Mouse (Mus musculus): ENCODE data around the gene Bcor.

Bcor gene

DNA sequence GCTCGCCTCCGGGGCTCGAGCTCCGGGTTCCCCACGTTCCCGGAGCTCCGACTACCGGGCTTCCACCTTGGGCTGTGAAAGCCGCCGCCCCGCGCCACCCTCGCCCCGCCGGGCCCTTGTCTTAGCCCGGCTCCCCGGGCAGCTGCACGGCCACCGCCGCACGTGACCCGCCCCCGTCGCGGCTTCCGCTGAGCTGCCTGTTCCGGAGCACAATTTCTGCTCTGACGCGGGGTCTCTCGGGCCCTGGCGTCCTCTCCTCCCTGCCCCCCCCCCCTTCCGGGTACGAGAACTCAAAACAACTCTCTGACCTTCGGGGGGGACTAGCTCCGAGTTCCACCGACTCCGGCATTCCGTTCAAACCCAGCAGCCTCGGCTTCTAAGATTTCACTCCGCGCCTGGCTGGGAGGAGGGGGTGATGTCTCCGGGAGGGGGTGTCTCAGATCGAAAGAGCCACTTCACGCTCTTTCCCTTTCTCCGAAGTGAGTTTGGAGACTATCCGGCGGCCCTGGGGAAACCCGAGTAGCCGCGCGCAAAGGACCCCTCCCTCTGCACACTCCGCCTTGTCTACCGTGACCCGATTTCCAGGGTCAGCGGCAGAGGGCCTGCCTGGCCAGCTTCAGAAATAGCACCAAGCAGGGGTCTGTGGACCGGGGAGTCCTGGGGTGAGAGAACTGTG is at the start of gene Bcor:
Gene Bcor, minus strand, starts transcription at position 375 of the 676 bp plus-strand sequence.
- DNase-seq (ENCODE audit: low spot score): no peak

- no peak for DNase-seq (ENCODE audit: low spot score)
Observed at GRCm38 (mm10) chrX:12202951-12203350, 42.8 kb upstream of the Bcor start.

- no peak for DNase-seq (ENCODE audit: low spot score)
Observed at GRCm38 (mm10) chrX:12201111-12201510, 41.0 kb upstream of the Bcor start.

- DNase-seq (ENCODE audit: low spot score): no peak
Observed at GRCm38 (mm10) chrX:12195234-12195919, 35.2 kb upstream of the Bcor start.

DNA sequence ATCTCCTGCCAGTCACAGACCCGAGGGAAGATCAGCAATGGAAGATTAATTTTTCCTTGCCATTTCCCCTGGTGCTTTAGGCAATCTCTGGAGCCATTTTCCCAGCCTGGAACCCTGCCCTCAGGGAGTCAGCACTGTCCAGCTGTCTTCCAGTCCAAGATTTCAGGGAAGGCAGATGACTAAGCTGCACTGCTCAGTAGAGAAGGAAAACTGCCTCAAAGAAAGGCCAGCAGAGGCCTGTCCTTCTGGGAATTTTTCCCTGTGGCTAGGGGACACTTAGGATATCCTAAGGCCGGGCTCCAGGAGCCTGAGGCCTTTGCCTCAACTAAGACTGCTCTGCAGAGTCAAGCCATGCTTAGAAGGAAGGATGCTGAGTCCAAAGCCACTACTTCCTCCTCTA is 32.2 kb upstream of the Bcor start:
- no peak for DNase-seq (ENCODE audit: low spot score)

- no peak for DNase-seq (ENCODE audit: low spot score)
Observed at GRCm38 (mm10) chrX:12189511-12189910, 29.4 kb upstream of the Bcor start.

DNA sequence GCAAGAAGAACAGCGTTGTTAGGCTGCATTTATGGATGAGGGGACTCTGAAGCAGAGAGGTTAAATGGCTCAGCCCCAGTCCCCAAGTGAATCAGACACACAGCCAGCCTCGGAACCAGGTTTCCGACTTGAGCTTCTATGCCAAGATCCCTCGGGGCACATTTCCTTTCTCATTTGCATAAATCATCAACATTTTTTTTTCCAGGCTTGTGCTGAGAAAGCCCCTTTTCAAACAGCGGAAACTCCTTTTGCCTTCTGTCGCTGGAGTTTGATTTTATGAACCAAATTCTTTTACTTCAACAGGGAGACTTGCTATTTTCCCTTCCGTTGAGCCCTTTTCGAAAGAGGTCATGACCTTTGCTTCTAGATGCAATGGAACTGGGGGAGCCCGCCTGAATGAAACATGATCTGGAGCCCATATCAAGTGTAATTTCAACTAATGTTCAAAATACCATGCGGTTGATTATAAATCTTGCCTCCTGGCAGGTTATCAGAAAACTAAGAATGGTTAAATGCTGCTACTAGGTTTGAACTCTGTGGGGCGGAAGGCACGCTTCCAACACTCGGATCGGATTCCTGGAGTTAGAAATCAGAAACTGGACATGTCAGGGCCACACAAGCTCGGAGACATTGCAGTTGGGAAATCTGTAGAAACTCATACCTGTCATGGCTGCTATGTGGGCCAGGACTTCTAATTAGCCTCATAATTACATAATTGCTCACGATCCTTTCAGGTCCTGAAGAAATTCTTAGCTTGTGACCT is 15.2 kb upstream of the Bcor start:
- DNase-seq (ENCODE audit: low spot score): no peak

- no peak for DNase-seq (ENCODE audit: low spot score)
Observed at GRCm38 (mm10) chrX:12170128-12170527, 10.0 kb upstream of the Bcor start.

- no peak for DNase-seq (ENCODE audit: low spot score)
Observed at GRCm38 (mm10) chrX:12164591-12165529, 4.7 kb upstream of the Bcor start.

DNA sequence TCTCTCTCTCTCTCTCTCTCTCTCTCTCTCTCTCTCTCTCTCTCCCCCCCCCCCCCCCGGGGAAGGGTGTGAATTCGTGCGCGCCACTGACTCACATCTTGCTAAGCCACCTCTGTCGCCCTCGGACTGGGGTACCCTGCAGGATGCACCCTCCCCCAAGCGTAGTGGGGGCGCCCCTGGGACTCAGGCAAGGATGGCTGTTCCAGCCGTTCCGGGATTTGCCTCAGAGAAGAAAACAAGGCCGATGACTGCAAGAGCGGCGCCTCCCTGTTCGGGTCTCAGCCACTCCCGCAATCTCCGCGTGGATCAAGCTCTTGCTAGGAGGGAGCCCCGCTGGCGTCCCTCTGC is 647 bp downstream of the Bcor start:
- DNase-seq (ENCODE audit: low spot score): no peak

DNA sequence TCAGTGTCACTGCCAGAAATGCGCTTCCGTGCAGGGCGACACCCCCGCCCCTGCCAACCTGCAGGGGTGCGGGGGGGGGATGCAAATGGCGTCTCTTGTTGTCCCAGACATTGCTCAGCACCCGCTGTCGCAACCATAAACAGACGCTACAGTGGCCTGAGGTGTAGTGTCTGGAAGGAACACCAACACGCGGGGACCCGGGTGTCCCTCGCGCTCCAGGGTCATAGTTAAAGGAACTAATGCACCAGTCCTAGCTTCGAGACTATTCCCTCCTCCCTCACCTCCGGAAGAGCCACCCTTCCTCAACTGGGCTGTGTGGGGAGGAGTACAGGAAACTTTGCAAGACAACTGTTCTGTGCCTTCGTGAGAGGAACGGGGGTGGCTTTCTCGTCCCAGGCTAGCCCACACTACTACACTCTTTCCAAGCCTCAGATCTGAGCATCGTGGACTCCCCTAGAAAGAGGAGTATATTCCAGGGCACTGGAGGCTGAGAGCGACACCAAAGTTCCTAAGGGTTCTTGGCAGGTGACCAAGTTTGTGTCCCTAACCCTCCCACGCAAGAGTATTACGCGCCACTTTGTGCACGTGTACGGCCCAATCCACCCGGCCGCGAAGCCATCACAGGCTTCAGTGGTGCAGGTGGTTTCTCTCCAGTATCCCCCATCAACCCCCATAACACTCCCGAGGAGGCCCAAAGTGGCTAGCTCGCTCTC is 1.2 kb downstream of the Bcor start:
- no peak for DNase-seq (ENCODE audit: low spot score)

DNA sequence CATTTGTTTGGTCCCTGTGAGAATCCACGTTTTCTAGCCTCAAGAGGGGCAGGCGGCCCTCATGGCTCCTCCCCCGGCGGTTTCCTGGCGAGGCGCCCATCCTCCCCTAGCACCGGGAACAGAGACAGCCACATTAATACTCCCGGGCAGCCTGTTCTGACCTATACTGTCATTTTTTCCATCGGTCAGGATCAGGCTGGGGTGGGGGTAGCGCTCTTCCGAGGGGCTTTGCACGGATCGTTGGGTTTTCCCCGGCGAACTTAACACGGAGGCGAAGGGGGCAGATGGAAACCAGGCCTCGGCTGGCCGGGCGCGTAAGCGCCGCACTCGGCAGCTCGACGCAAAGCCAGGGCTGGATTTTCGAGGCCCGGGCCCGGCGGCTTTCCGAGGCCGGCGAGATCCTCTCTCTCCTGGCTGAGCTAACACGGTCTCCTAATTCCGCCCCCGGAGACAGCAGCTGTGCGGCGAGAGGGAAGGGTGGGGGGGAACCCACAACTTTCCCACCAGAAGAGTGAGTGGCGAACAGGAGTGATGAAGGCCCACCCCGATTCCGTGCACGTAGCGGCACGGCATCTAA is 1.8 kb downstream of the Bcor start:
- no peak for DNase-seq (ENCODE audit: low spot score)

- DNase-seq (ENCODE audit: low spot score): no peak
Observed at GRCm38 (mm10) chrX:12157331-12157930, 2.7 kb downstream of the Bcor start.

- no peak for DNase-seq (ENCODE audit: low spot score)
Observed at GRCm38 (mm10) chrX:12155842-12156291, 4.3 kb downstream of the Bcor start.

DNA sequence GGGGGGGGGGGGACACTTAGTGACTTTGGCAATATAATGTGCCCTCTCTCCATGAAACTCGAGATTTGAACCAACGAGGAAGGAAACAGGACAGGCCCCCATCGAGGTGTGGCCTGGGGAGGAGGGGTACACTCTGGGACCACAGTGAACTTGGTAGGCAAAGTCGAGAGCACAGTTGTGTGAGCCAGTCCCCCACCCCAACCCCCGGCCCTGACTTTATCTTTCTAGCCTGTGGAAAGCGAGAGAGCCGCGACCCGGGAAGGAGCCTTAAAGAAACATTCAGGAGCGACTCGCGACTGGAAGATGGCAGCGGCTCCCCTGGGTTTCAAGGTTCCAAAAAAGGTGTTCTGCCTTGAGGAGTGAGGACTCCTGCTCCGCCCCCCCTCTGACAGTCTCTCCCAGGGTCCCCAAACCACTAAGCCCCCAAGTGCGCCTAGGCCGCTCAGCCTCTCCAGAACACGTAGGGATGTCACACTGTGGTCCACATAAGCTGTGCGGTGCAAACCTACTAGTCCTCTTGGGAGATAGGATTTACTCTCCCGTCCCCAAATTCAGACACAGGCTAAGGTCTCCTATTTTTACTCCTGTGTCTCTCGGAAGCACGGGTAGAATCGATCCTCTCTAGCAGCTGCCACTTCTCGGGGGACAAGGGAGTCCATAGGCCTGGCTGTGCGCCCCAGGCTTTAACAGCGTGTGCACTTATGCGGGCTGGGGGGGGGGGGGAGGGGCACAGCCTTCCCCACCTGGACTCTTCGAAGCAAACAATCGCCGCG is 4.9 kb downstream of the Bcor start:
- DNase-seq (ENCODE audit: low spot score): no peak

DNA sequence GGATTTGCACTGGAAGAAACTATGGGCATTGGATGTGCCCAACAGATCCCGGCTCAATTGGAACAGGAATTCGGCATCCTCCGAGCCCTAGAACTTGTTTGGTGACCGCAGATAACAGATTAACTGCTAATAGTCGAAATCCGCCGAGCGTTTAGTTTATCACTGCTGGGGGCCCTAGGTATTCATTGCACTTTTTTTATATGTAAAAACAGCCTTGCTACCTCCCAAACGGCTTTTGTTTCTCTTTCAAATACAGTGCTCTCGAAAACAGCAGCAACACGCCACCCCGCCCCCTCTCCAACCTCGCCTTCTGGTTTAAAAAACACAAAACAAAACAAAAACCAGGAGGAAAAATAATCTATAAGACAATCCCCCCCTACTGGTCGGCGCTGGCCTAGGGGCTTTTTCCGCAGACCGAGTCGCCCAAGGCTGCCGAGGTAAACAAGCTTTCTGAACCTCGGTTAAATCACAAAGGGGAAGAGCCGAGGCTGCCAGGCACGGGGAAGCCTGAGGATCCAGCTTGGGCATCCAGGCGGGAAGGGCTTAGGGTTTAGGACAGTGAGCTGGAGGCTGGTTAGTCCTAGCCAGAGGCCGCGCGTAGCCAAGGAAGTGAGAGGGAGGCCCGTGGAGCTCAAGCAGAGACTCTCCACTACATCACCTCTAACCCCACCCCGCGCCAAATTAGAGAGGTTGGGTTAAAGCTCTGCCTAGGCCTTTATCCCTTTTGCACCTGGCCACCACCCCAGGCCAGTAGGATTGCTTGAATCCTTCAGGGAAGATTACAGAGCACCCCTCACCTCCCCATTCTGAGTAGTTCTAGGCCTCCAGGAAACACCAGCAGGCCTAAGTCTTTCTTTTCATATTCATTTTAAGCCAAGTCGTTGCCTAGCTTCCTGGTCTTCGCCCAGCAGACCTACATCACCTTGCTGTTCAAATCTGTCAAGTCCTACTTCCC is 6.7 kb downstream of the Bcor start:
- DNase-seq (ENCODE audit: low spot score): no peak

DNA sequence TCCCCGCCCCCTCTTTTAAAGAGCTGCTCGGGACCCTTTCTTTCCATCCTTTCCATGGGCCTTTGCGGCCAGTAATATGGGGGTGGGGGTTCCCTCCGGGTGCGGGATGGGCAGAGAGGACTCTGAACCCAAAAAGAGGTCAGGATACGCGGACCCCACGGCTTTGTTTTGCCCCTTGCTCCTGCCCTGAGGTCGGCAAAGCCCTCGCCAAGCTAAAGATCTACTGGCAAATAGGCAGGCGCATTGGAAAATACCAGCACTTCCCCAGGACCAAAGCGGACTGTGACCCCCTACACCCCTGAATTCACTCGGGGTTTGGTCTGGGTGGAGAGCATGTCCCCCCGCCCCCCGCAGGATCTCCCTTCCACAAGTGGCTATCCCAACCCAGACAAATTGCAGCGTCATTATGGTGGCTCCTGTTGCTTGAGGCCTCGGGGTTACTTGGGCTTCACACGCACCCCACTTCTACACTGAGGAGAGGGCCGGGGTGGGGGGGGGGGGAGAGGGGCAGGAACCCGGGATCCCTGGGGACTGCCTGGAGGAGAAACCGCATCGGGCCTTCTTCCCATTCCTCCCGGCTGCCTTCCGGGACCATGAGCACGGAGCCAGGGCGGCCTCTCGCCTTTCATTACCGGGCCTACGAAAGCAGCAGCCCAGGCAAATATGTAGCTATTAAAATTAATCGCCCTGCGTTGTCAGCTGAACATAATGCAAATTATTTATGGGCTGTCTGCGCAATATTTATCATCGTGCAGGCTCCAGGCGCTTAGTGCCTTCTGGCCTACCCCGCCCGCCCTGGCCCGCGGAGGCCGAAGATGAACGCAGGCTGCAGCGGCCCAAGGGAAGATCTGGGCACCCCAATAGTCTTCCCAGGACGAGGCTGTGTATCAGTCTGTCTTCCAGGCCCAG is 7.9 kb downstream of the Bcor start:
- DNase-seq (ENCODE audit: low spot score): no peak
